Mouse (Mus musculus) bone marrow macrophage, adult 2 months (primary cell): ENCODE measurements around the gene Sh3pxd2a. TPM values are rescaled to one million over a fixed set of nuclear protein-coding genes. Genes with fewer than 3 reads are reported as not detected.
A peak's percentile ranks its signal among the peaks of the same experiment; 100 is the strongest.

Experiments used
- H3K27ac ChIP-seq: 2 replicates; pipeline ENCODE4 v1.5.1; 2012; ENCODE audit warnings: low read depth, low read length; ENCODE audit not compliant: insufficient read depth
- H3K4me1 ChIP-seq: 2 replicates; pipeline ENCODE4 v1.6.1; 2012; ENCODE audit warnings: low read length; ENCODE audit not compliant: control insufficient read depth, insufficient read depth
- H3K4me3 ChIP-seq: 2 replicates; pipeline ENCODE4 v1.5.1; 2012; ENCODE audit warnings: mild to moderate bottlenecking, low read length, moderate library complexity; ENCODE audit not compliant: insufficient read depth
- CTCF ChIP-seq: IDR thresholded peaks from 2 replicates; pipeline ENCODE4 v1.5.1; 2012; ENCODE audit warnings: low read depth, mild to moderate bottlenecking, low read length, moderate library complexity
- POLR2A ChIP-seq: IDR thresholded peaks from 2 replicates; pipeline ENCODE4 v1.6.1; 2012; ENCODE audit warnings: mild to moderate bottlenecking, low read depth, low read length, borderline replicate concordance
- polyA plus RNA-seq: library from polyadenylated mRNA; stranded (reverse); fragments of >200 nt; gene quantifications from 2 replicates; pipeline ENCODE4 v1.2.4, GENCODE M21; 2012; ENCODE audit not compliant: missing spikeins, insufficient read depth, insufficient read length

Gene Sh3pxd2a
- polyA plus RNA-seq, 1 experiment = 12.7 TPM

DNA sequence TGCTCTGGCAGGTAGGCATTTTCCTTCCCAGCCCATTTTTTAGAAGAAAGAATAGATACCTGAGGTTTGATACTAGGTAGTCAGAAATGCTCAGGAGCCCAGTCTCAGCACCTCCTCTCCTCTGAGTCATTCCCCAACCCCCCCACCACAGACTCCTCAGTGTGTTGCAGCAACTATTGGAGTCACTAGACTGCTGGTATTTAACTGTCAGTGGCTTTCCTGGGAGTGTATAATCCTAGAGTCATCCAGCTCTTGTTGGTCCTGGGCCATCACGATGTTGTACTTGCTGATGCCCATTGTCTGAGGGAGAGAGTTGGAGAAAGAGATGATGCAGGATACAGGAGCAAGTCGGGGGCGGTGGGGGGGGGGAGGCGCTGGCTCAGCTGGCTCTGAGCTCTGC is 243.2 kb downstream of the Sh3pxd2a start:
- Histone ChIP-seq H3K4me1 (peaks cover 63% of the 10 kb centered on the region), H3K27ac (no peak overlapping the region), H3K4me3 (no peak overlapping the region)
- TF ChIP-seq CTCF (no peak), POLR2A (no peak)

DNA sequence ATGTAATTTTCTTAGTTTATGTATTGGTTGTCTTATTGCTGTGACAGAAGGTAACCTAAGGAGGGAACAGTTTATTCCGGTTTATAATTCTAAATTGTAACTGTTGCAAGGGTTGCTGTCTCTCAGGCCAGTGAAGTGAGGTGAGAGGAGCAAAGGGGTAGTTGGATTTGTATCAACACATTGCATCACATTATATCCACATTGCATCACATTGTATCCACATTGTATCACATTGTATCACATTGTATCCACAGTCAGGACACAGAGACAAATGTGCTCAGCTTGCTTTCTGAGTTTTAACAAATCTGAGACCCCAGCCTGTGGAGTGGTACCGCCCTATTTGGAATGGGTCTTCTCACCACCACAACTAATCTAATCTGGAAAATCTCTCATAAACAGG is 244.0 kb downstream of the Sh3pxd2a start:
- TF ChIP-seq CTCF (no peak), POLR2A (no peak)
- Histone ChIP-seq H3K27ac (no peak overlapping the region), H3K4me3 (no peak overlapping the region), H3K4me1 (peaks cover 55% of the 10 kb centered on the region)

DNA sequence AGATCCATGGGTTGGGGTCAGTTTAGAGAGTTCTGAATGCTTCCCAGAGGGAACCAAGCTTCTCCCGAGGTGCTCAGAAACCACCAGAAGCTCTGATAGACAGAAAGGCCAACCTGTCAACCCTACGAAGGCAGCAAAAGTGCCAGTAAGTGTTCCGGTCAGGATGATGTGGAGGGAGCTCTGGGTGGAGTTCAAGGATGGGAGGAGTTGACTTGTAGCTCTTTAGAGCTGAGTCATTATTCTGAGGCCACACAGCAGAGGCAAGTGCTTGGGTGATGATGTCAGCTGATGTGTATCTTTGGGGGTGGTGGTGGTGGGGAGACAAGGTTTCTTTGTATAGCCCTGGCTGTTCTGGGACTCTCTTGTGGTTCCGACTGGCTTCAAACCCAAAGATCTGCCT is 244.6 kb downstream of the Sh3pxd2a start:
- no peak overlapping the region for H3K4me3 ChIP-seq
- peaks cover 51% of the 10 kb centered on the region for H3K4me1 ChIP-seq
- TF ChIP-seq POLR2A (no peak), CTCF (no peak)
- H3K27ac ChIP-seq = peak overlapping the region; percentile 17; the same call in 1 of the 2 replicates

DNA sequence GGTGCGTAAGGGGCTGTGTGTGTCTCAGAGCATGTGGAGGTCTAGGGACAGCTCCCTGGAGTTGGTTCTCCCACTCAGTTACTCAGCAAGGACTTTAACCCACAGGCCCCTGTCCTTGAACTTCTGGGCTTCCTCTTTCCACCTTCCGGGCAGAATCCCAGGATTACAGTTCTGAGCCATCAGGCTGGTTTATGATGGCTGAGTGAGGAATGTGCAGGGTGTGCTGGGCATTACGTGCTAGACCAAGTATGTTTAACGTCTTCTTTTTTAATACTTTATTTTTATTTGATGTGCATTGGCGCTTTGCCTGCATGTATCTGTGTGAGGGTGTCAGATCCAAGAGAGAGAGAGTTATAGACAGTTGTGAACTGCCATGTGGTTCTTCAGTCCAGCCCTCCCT is 247.4 kb downstream of the Sh3pxd2a start:
- no peak overlapping the region for H3K4me3 ChIP-seq

DNA sequence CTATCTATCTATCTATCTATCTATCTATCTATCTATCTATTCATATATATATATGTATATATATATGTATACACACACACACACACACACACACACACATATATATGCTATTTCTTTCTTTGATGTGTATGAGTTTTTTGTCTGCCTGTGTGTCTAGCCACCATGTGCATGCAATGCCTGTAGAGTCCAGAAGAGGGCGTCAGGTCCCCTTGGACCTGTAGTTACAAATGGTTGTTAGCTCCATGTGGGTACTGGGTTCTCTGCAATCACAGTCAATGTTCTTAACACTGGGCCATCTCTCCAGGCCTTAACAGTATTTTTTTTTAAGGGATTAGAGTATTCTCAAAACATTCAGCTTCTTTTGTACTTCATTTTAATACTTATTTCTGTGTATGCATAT is 250.7 kb downstream of the Sh3pxd2a start:
- no peak overlapping the region for H3K27ac ChIP-seq
- TF ChIP-seq CTCF = no peak
- no peak for TF ChIP-seq POLR2A
- no peak overlapping the region for H3K4me3 ChIP-seq
- no peaks in the 10 kb centered on the region; the same call in 1 of the 2 replicates for H3K4me1 ChIP-seq

More for the DNA sequence above, 247.4 kb downstream of the Sh3pxd2a start:
- H3K4me1 ChIP-seq = peaks cover 27% of the 10 kb centered on the region
- no peak overlapping the region for H3K27ac ChIP-seq
- TF ChIP-seq POLR2A (no peak), CTCF (no peak)

DNA sequence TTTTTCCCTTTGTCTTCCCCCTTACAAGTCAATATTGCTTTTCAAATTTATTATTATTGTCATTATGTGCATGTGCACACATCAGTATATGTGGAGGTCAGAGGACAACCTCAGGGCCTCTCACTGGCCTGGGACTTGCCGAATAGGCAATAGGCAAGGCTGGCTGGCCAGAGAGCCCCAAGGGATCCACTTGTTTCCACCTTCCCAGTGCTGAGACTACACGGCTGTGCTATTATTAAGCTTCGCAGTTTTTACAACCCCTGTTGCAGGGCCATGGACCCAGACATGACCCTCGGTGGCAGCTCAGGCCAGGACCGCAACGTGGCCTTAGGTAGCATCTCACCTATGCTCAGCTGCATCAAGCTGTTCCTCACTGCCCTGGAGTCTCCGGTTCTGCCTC is 251.8 kb downstream of the Sh3pxd2a start:
- no peak overlapping the region for H3K27ac ChIP-seq
- TF ChIP-seq CTCF = no peak
- TF ChIP-seq POLR2A = no peak
- no peak overlapping the region for H3K4me3 ChIP-seq
- no peaks in the 10 kb centered on the region; the same call in 1 of the 2 replicates for H3K4me1 ChIP-seq

DNA sequence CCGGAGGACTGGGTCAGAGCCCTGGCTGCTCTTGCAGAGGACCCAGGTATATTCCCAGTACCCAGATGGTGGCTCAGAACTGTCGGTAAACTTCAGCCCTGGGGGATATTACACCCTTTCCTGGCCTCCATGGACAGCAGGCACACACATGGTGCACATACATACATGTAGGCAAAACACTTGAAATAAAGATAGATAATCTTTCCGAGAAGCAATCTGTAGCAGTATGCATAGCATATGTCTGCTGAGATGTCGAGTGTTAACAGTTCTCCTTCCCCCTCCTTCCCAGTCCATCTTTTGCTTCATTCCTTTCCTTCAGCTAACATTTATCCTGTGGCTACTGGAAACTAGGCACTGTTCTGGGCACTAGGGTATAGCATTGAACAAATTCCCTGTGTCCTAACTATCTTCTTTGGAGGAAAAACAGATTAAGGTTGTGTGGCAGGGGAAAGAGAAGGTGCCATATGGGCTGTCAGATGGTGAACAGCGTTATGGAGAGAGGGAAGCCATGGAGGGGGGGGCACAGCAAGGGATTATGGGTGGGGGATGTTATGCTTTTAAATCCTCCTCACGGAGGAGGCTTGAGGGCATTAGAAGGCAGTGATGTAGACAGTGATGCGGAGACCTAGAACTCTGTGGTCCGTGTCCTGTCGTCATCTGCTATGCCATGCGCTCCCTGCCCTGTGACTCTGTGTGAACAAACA is 252.4 kb downstream of the Sh3pxd2a start:
- Histone ChIP-seq H3K27ac (no peak overlapping the region), H3K4me3 (no peak overlapping the region), H3K4me1 (no peaks in the 10 kb centered on the region; the same call in 1 of the 2 replicates)
- no peak for TF ChIP-seq POLR2A
- no peak for TF ChIP-seq CTCF

DNA sequence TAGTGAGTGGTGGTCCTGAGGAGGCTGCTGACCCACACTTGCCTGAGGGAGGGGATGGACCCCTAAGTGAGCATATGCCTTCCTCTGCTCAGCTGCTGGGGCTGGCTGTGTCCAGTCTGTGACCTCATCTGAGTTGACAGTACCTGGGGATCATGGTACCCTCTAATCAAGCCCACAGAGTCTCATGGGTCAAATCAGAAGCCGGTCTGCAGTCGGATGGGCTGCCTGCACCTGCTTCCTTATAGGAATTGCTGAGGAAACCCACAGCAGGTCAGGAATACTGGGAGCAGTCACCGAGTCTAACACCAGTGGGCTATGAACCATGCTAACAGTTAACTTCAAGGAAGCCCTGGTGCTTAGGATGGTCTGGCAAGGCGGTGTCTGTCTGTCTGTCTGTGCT is 253.8 kb downstream of the Sh3pxd2a start:
- TF ChIP-seq POLR2A (no peak), CTCF (no peak)
- no peaks in the 10 kb centered on the region for H3K4me1 ChIP-seq
- H3K27ac ChIP-seq = no peak overlapping the region
- no peak overlapping the region for H3K4me3 ChIP-seq

Other genes with a start within 250 kb of the Sh3pxd2a start
- 20.6 and 22.5 TPM in 2 replicates for gene Stn1, start 73.1 kb upstream of the Sh3pxd2a start, polyA plus RNA-seq
- gene Slk, start 115.3 kb upstream of the Sh3pxd2a start, polyA plus RNA-seq = 79.6 and 88.5 TPM in 2 replicates
- gene Col17a1, start 227.7 kb upstream of the Sh3pxd2a start, polyA plus RNA-seq = not detected in 2 replicates